Mouse (Mus musculus) CD4-positive, CD25-positive, alpha-beta regulatory T cell, adult 9 weeks (primary cell): ENCODE measurements around the gene Sowahd. TPM values are rescaled to one million over a fixed set of nuclear protein-coding genes. Genes with fewer than 3 reads are reported as not detected.

Experiments used
- polyA plus RNA-seq: library from polyadenylated mRNA; unstranded; fragments of 100-300 nt; shearing (Covaris generic); gene quantifications from one replicate; pipeline ENCODE4 v1.2.1, GENCODE M21; 2017

Gene Sowahd
- polyA plus RNA-seq = not detected

GRCm38 (mm10) chrX:37048066-37048889 lies at the start of gene Sowahd:
TSS of gene Sowahd (plus strand) at chrX:37048845.

GRCm38 (mm10) chrX:37084927-37085660 lies 36.4 kb downstream of the Sowahd start, which contains the start of gene Rpl39:
TSS of gene Rpl39 (minus strand) at chrX:37085402.

Other genes with a start within 250 kb of the Sowahd start
- gene Ube2a, start 174.9 kb upstream of the Sowahd start, polyA plus RNA-seq = 133 TPM
- gene C330007P06Rik, start 174.7 kb upstream of the Sowahd start, polyA plus RNA-seq = 29.6 TPM
- 2.5 TPM for gene Nkrf, start 145.9 kb upstream of the Sowahd start, polyA plus RNA-seq
- gene Sept6, start 57.1 kb upstream of the Sowahd start, polyA plus RNA-seq = 147 TPM
- 628 TPM for gene Rpl39, start 36.6 kb downstream of the Sowahd start, polyA plus RNA-seq
- 26.2 TPM for gene Upf3b, start 61.5 kb downstream of the Sowahd start, polyA plus RNA-seq
- 28.3 TPM for gene Nkap, start 78.0 kb downstream of the Sowahd start, polyA plus RNA-seq
- not detected for gene Akap14, start 120.0 kb downstream of the Sowahd start, polyA plus RNA-seq
- 288 TPM for gene Ndufa1, start 142.3 kb downstream of the Sowahd start, polyA plus RNA-seq
- 14.2 TPM for gene Rnf113a1, start 142.4 kb downstream of the Sowahd start, polyA plus RNA-seq
- gene Gm9, start 162.2 kb downstream of the Sowahd start, polyA plus RNA-seq = not detected
- gene Rhox1, start 173.4 kb downstream of the Sowahd start, polyA plus RNA-seq = not detected
- not detected for gene Rhox2a, start 196.1 kb downstream of the Sowahd start, polyA plus RNA-seq
- not detected for gene Rhox3a, start 201.1 kb downstream of the Sowahd start, polyA plus RNA-seq
- not detected for gene Rhox4a, start 216.5 kb downstream of the Sowahd start, polyA plus RNA-seq